Mouse (Mus musculus): ENCODE results near the gene Dtd1.

DNA sequence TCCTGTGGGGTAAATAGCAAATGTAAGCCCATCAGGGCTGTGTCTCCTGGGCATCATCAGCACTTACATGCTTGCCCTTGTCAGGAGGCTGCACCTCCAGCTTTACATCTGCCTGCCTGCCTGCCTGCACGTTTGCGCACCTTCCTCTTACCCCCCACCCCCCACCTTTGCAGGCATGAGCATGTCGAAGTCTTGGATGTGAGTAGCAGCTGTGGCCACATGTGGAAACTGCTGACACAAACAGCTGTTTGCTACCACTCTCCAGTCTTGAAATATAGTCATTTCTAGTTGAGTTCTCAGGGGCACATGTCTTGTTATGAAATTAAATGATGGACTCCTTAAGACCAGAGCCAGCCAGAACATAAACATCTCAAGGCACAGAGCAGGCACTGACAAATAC is 79.7 kb downstream of the Dtd1 start:
- TF ChIP-seq CTCF (IDR thresholded peaks at IDR 0.05; ENCODE audit: insufficient read depth, low read depth, low read length) (no peak), POLR2A (IDR thresholded peaks at IDR 0.05; ENCODE audit: insufficient read depth, low read depth, low read length) (no peak)

Measured in olfactory bulb, adult 2 months (tissue).